Mouse (Mus musculus) C2C12 (cell line): ENCODE measurements around the gene Epb41l1. TPM values are rescaled to one million over a fixed set of nuclear protein-coding genes. Genes with fewer than 3 reads are reported as not detected.

Experiments used
- H3K27me3 ChIP-seq: one replicate; pipeline ENCODE4 v1.6.1; 2011; ENCODE audit not compliant: control insufficient read depth, insufficient read depth, insufficient read length
- H3K36me3 ChIP-seq: one replicate; pipeline ENCODE4 v1.6.1; 2011; ENCODE audit not compliant: control insufficient read depth, insufficient read depth
- H3K4me3 ChIP-seq: one replicate; pipeline ENCODE4 v1.5.1; 2011; ENCODE audit warnings: mild to moderate bottlenecking, control low read depth; ENCODE audit not compliant: poor library complexity, insufficient read depth, severe bottlenecking
- H3K79me2 ChIP-seq: one replicate; pipeline ENCODE4 v1.6.1; 2011; ENCODE audit not compliant: control insufficient read depth, insufficient read depth
- H3K79me3 ChIP-seq: one replicate; pipeline ENCODE4 v1.6.1; 2011; ENCODE audit warnings: low read depth, control low read depth
- H3ac ChIP-seq: one replicate; pipeline ENCODE3; 2011; ENCODE audit warnings: low read depth; ENCODE audit not compliant: control insufficient read depth, insufficient read length
- CEBPB ChIP-seq: IDR thresholded peaks from one replicate; pipeline ENCODE4 v1.6.1; 2011; ENCODE audit warnings: low read depth, mild to moderate bottlenecking, control low read depth, moderate library complexity
- CTCF ChIP-seq: IDR thresholded peaks from one replicate; pipeline ENCODE4 v1.5.1; 2011; ENCODE audit not compliant: control insufficient read depth, insufficient read depth, insufficient read length
- FOSL1 ChIP-seq: IDR thresholded peaks from one replicate; pipeline ENCODE4 v1.8.0; 2011; ENCODE audit warnings: mild to moderate bottlenecking, low read length; ENCODE audit not compliant: poor library complexity, insufficient read depth, severe bottlenecking
- MAX ChIP-seq: IDR thresholded peaks from one replicate; pipeline ENCODE4 v1.6.1; 2011; ENCODE audit warnings: mild to moderate bottlenecking, control low read depth
- MYOD1 ChIP-seq: IDR thresholded peaks from one replicate; pipeline ENCODE4 v1.6.1; 2011; ENCODE audit warnings: low read depth; ENCODE audit not compliant: control insufficient read depth, insufficient read length
- MYOG ChIP-seq: IDR thresholded peaks from one replicate; pipeline ENCODE4 v1.6.1; 2011; ENCODE audit not compliant: control insufficient read depth, insufficient read length; ENCODE audit errors: extremely low read depth
- USF1 ChIP-seq: IDR thresholded peaks from one replicate; pipeline ENCODE4 v1.6.1; 2011; ENCODE audit warnings: low read depth, mild to moderate bottlenecking, control low read depth, moderate library complexity
- polyA plus RNA-seq: library from polyadenylated mRNA; unstranded; fragments of >200 nt; fragmentation: generic; extraction: Trizol; gene quantifications from one replicate; pipeline ENCODE4 v1.2.1, GENCODE M21; 2012; ENCODE audit warnings: missing spikeins

Gene Epb41l1
- polyA plus RNA-seq, 1 experiment, result 37.8 TPM

DNA sequence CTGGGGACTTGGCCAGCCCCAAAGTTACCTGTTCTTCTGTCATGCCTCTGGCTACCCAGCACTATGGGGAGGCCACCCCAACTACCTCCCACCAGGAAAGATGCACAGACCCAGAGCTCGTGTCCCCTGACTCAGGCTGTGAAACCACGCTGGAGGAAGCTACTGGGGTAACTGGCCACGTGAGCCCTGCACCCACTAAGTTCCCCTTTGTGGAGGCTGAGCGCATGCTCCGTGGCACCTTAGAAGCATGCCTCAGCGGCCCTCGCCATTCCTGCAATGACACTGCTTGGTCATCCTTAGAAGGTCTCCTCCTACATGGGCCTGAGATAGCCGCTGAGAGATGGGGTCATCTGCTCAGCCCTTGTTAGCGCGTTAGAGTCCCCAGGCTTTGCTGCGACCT is 102.3 kb downstream of the Epb41l1 start:
- H3K27me3 ChIP-seq, result no peaks in the 10 kb centered on the region
- H3K36me3 ChIP-seq, result peaks cover 40% of the 10 kb centered on the region
- no peaks in the 10 kb centered on the region for H3K79me2 ChIP-seq
- no peak for TF ChIP-seq CTCF
- TF ChIP-seq MYOG, result no peak
- no peak overlapping the region for H3K4me3 ChIP-seq
- no peaks in the 10 kb centered on the region for H3K79me3 ChIP-seq
- H3ac ChIP-seq, result no peak overlapping the region

DNA sequence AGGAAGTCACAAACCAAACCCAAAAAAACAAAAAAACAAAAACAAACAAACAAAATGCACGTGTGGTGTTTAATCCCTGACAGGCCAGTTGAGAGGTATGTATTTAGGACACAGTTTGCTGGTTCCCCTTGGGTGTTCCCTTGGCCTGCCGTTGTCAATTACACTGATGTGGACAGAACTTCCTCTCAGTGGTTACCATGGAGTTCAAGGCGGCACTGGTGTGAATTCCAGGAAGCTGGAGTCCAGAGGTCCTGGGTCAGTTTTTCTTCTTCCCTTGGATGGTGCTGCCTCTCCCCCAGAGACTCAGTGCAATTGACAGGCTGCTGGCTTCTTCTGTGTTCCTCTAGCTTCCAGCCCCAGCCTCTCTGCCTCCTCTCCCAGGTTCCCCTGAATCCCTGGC is 103.4 kb downstream of the Epb41l1 start:
- Histone ChIP-seq H3K4me3 (no peak overlapping the region), H3K79me2 (no peaks in the 10 kb centered on the region), H3K36me3 (peaks cover 43% of the 10 kb centered on the region), H3K27me3 (no peaks in the 10 kb centered on the region), H3K79me3 (no peaks in the 10 kb centered on the region), H3ac (no peak overlapping the region)
- TF ChIP-seq MAX (no peak), MYOG (no peak), FOSL1 (no peak), CEBPB (no peak), USF1 (no peak), CTCF (no peak), MYOD1 (no peak)

DNA sequence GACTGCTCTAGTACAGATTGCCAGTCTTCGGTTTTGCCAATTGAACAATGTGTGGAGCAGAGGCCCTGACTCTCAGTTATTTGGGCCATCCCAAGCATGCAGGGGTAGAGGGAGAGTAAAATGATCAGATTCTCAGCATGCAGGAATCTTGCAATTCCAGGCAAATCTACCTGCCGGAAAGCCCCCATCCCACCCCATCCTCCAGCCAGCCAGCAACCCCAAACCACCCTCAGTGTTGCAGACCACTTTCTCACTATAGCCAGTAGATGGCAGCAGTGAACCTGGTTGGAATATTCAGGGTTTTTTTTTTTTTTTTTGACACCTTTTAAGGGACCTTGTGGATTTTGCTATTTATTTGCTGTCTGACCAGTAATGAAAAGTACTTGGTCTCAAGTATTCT is 109.0 kb downstream of the Epb41l1 start:
- Histone ChIP-seq H3K4me3 (no peak overlapping the region), H3K79me3 (no peaks in the 10 kb centered on the region), H3K36me3 (peaks cover 38% of the 10 kb centered on the region), H3K27me3 (no peaks in the 10 kb centered on the region), H3ac (no peak overlapping the region), H3K79me2 (no peaks in the 10 kb centered on the region)
- TF ChIP-seq MAX, result no peak
- no peak for TF ChIP-seq USF1
- peak; percentile 36 for TF ChIP-seq CTCF
- TF ChIP-seq FOSL1, result no peak
- TF ChIP-seq MYOG, result no peak
- TF ChIP-seq CEBPB, result no peak
- no peak for TF ChIP-seq MYOD1

DNA sequence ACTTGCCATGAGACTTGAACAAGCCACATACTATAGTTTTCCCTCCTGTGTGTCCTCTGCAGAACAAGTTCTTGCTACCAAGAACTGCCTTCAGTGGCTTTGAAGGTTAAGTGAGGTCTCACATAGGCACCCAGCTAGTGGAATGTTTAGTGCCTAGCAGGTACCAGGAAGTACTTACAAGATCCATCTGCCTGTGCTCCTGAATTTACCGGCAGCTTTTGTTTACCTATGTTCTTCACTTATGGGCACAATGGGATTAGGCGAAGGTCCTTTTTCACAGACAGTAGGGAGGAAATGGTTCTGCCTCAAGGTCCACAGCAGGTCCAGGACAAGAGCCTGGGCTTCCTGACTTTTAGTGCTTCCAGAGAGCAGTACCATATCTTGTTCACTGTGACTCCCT is 112.5 kb downstream of the Epb41l1 start:
- no peak overlapping the region for H3ac ChIP-seq
- H3K79me2 ChIP-seq, result no peaks in the 10 kb centered on the region
- H3K36me3 ChIP-seq, result peaks cover 47% of the 10 kb centered on the region
- H3K79me3 ChIP-seq, result no peaks in the 10 kb centered on the region
- no peak for TF ChIP-seq MYOD1
- TF ChIP-seq CEBPB, result no peak
- TF ChIP-seq MAX, result no peak
- TF ChIP-seq CTCF, result no peak
- no peak for TF ChIP-seq FOSL1
- no peak for TF ChIP-seq USF1
- no peak overlapping the region for H3K4me3 ChIP-seq
- H3K27me3 ChIP-seq, result no peaks in the 10 kb centered on the region

DNA sequence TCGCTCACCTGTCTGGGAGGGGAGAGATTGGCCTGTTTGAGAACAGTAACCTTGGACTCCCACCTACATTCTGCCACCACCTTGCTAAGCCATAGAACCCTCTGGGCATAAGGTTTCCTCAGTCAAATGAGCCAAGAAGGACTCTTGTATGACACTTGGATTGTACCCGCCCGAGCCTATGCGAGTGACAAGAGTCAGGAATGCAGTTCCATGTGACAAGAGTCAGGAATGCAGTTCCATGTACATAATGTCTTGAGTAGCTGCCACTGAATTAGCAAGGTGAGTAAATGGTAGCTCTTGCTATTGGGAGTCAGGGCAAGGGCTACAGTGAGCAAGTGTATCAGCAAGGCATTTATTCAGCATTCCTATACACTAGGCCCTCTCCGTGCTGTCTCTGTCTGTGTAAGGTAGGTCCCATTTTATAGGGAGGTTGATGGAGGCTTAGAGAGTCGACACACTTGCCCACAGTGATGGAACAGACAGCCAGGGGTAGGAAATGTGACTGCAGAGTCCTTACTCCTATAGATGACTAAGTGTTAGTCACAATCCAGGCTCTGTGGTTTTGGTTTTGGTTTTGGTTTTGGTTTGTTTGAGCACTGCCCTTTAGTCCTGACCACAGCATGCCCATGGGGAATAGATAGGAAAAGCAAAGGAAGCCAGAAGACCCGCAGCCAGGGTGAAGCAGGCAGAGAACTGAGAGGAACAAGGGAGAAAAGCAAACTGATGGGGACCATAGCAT is 118.3 kb downstream of the Epb41l1 start:
- Histone ChIP-seq H3K79me3 (no peaks in the 10 kb centered on the region), H3K79me2 (no peaks in the 10 kb centered on the region), H3ac (no peak overlapping the region), H3K36me3 (peaks cover 46% of the 10 kb centered on the region), H3K27me3 (no peaks in the 10 kb centered on the region), H3K4me3 (no peak overlapping the region)
- no peak for TF ChIP-seq MYOD1
- peak; percentile 84 for TF ChIP-seq FOSL1

DNA sequence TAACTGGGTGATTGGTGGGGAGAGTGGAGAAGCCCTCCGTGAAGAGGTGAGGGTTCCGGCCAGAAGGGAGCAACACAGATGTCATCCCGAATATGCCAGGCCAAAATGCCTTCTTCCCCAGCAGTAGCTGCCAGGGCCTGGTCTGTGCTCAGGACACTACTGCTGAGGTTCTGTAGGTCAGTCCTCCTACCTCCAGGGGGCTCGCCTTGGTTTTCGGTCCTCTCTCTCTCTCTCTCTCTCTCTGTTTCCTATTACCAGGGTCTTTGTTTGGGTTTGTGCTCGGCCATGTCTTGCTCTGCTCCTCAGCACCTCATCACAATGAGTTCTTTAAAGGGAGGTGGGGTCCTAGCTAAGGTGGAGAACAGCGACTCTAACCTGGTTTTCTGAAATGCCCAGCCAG is 120.3 kb downstream of the Epb41l1 start:
- TF ChIP-seq MYOD1 (no peak), CEBPB (no peak), MYOG (no peak), MAX (no peak), USF1 (no peak), FOSL1 (no peak), CTCF (no peak)
- H3K79me3 ChIP-seq, result no peaks in the 10 kb centered on the region
- no peak overlapping the region for H3K4me3 ChIP-seq
- H3K36me3 ChIP-seq, result peaks cover 35% of the 10 kb centered on the region
- H3K27me3 ChIP-seq, result no peaks in the 10 kb centered on the region
- no peak overlapping the region for H3ac ChIP-seq
- no peaks in the 10 kb centered on the region for H3K79me2 ChIP-seq
